Mouse (Mus musculus): ENCODE measurements around the gene Tspan10.

GRCm38 (mm10) chr11:120484265-120484981 is 42.0 kb downstream of the Tspan10 start, which contains the start of gene Mrpl12:
- no peak for TF ChIP-seq ZC3H11A (IDR thresholded peaks at IDR 0.05; ENCODE audit: borderline replicate concordance, low read depth, low read length)
- no peak for TF ChIP-seq ZNF384 (IDR thresholded peaks at IDR 0.05; ENCODE audit: low read depth, low read length)
- peak; percentile 85 for TF ChIP-seq HCFC1 (IDR thresholded peaks at IDR 0.05; ENCODE audit: borderline replicate concordance, insufficient read depth, low read length)
- TF ChIP-seq CHD2 (IDR thresholded peaks at IDR 0.05; ENCODE audit: low read depth, low read length): no peak
- TF ChIP-seq MAFK (IDR thresholded peaks at IDR 0.05; ENCODE audit: insufficient read depth, low read depth, low read length): no peak

Measured in ES-E14 (cell line).